Mouse (Mus musculus) spleen, postnatal 14 days (tissue): Measurements from ENCODE around the gene Brip1.

Experiments
- DNase-seq, 2 experiments: peaks; one replicate each; pipeline ENCODE4 v3.0.0; 2021 to 2022; ENCODE audit warnings: low spot score in 2 of 2

The Brip1 gene

GRCm38 (mm10) chr11:86115955-86116354, 85.0 kb downstream of the Brip1 start:
- DNase-seq, result no peak

- no peak for DNase-seq
Measured at GRCm38 (mm10) chr11:86107276-86107675, 93.7 kb downstream of the Brip1 start.

GRCm38 (mm10) chr11:86106596-86106995, 94.4 kb downstream of the Brip1 start:
- no peak for DNase-seq

GRCm38 (mm10) chr11:86101191-86101590, 99.8 kb downstream of the Brip1 start:
- DNase-seq, result no peak

- DNase-seq, result no peak
Measured at GRCm38 (mm10) chr11:86099341-86099740, 101.7 kb downstream of the Brip1 start.

- no peak for DNase-seq
Measured at GRCm38 (mm10) chr11:86088815-86089214, 112.2 kb downstream of the Brip1 start.

GRCm38 (mm10) chr11:86084522-86084921, 116.5 kb downstream of the Brip1 start:
- no peak for DNase-seq

GRCm38 (mm10) chr11:86078025-86078424, 123.0 kb downstream of the Brip1 start:
- no peak for DNase-seq

- no peak for DNase-seq
Measured at GRCm38 (mm10) chr11:86076966-86077365, 124.0 kb downstream of the Brip1 start.

GRCm38 (mm10) chr11:86076403-86076802, 124.6 kb downstream of the Brip1 start:
- no peak for DNase-seq

- DNase-seq, result no peak
Measured at GRCm38 (mm10) chr11:86075371-86075770, 125.6 kb downstream of the Brip1 start.

- no peak for DNase-seq
Measured at GRCm38 (mm10) chr11:86068651-86069050, 132.3 kb downstream of the Brip1 start.

GRCm38 (mm10) chr11:86067154-86067553, 133.8 kb downstream of the Brip1 start:
- DNase-seq, result no peak

GRCm38 (mm10) chr11:86064881-86065280, 136.1 kb downstream of the Brip1 start:
- no peak for DNase-seq

GRCm38 (mm10) chr11:86061243-86061642, 139.8 kb downstream of the Brip1 start:
- DNase-seq, result no peak

- no peak for DNase-seq
Measured at GRCm38 (mm10) chr11:86059123-86059522, 141.9 kb downstream of the Brip1 start.

GRCm38 (mm10) chr11:86055806-86056205, 145.2 kb downstream of the Brip1 start:
- no peak for DNase-seq

- DNase-seq, result no peak
Measured at GRCm38 (mm10) chr11:86051383-86051782, 149.6 kb downstream of the Brip1 start.

- no peak for DNase-seq
Measured at GRCm38 (mm10) chr11:86050430-86051280, 150.3 kb downstream of the Brip1 start.

GRCm38 (mm10) chr11:86039994-86040393, 161.0 kb downstream of the Brip1 start:
- no peak for DNase-seq

GRCm38 (mm10) chr11:86039355-86039754, 161.6 kb downstream of the Brip1 start:
- no peak for DNase-seq

- DNase-seq, result no peak
Measured at GRCm38 (mm10) chr11:86038701-86039100, 162.3 kb downstream of the Brip1 start.

- no peak for DNase-seq
Measured at GRCm38 (mm10) chr11:86032910-86033309, 168.1 kb downstream of the Brip1 start.

GRCm38 (mm10) chr11:86028034-86028433, 173.0 kb downstream of the Brip1 start:
- no peak for DNase-seq
